Mouse (Mus musculus) stomach, embryonic 15.5 days (tissue): Measurements from ENCODE around the gene Zfp263. TPM values are rescaled to one million over a fixed set of nuclear protein-coding genes. Genes with fewer than 3 reads are reported as not detected.
A peak's percentile ranks its signal among the peaks of the same experiment; 100 is the strongest.

Experiments used
- ATAC-seq: fragments of 200-750 bp; cut with Nextera tagmentation; 2 replicates; pipeline ENCODE4 v1.8.0; 2017; ENCODE audit warnings: low read depth, moderate number of reproducible peaks, moderate TSS enrichment; ENCODE audit not compliant: insufficient read depth, low FRiP score
- H3K27ac ChIP-seq: fragments of 300-500 bp; sonication (generic); 2 replicates; pipeline ENCODE4 v1.5.1; 2015; ENCODE audit warnings: mild to moderate bottlenecking, inconsistent platforms
- H3K27me3 ChIP-seq: fragments of 300-500 bp; sonication (generic); replicated peaks from 2 replicates; pipeline ENCODE4 v1.6.1; 2015; ENCODE audit warnings: inconsistent platforms
- H3K36me3 ChIP-seq: fragments of 300-500 bp; sonication (generic); 2 replicates; pipeline ENCODE4 v1.6.1; 2015; ENCODE audit warnings: inconsistent platforms
- H3K4me1 ChIP-seq: fragments of 300-500 bp; sonication (generic); 2 replicates; pipeline ENCODE4 v1.6.1; 2015; ENCODE audit warnings: inconsistent platforms
- H3K4me2 ChIP-seq: fragments of 300-500 bp; sonication (generic); 2 replicates; pipeline ENCODE4 v1.6.1; 2015; ENCODE audit warnings: mild to moderate bottlenecking, inconsistent platforms
- H3K4me3 ChIP-seq: fragments of 300-500 bp; sonication (generic); replicated peaks from 2 replicates; pipeline ENCODE4 v1.5.1; 2015; ENCODE audit warnings: inconsistent platforms
- H3K9ac ChIP-seq: fragments of 300-500 bp; sonication (generic); 2 replicates; pipeline ENCODE4 v1.6.1; 2015; ENCODE audit warnings: inconsistent platforms
- H3K9me3 ChIP-seq: fragments of 300-500 bp; sonication (generic); 2 replicates; pipeline ENCODE4 v1.6.1; 2016; ENCODE audit warnings: inconsistent platforms
- WGBS: fragments of 180-500 bp; shearing (Covaris S2); methylation state at CpG from one replicate; pipeline ENCODE4 v1.1.7; 2015; 5-methylcytosine and 5-hydroxymethylcytosine counted together
- polyA plus RNA-seq: library from polyadenylated mRNA; unstranded; fragments of >200 nt; fragmentation: Nextera tagmentation; extraction: Ambion mirVana; gene quantifications from 2 replicates; pipeline ENCODE4 v1.2.1, GENCODE M21; 2015

Gene Zfp263
- 45.3 and 46.8 TPM in 2 replicates for polyA plus RNA-seq

DNA sequence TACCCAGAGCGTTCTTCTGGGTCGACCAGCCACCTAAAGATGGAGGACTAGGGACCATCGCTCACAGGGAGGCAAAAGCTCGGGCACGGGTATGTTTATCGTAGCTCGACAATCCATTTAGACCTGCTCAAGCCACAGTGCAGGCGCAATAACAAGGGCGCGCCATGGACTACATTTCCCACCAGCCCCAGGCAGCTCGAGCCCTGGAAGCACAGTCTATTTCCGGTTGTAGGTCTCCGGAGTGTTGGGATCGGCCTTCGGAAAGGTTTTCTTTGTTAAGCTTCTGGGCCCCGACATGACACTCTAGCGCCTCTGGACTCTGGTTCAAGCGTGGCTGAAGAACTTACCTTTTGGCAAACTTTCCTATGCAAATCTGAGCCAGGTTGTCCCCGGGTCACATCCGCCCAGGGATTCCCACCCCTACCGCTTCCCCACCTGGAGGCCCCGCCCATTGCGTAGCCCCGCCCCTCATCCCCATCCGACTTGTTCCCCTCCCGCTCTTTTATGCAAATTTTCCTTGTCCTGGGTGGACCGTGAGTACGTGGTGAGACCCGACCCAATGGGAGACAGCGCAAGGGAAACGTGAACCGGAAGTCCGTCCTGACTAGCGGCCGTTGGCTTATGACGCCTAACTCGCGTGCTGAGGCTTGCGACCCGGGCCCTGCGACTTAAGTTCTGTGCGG is at the start of gene Zfp263:
Gene Zfp263 (plus strand): TSS at position 591 of the 683 bp plus-strand sequence.
- peak within 1 kb of the TSS; percentile 95 for H3K4me3 ChIP-seq
- under 1% methylated on average over 42 of the region's 42 CpGs for WGBS

GRCm38 (mm10) chr16:3699281-3699680 is 44.6 kb upstream of the Zfp263 start:
- H3K4me2 ChIP-seq = no peak overlapping the region
- no peak overlapping the region for H3K9ac ChIP-seq
- WGBS = 75% methylated on average over 8 of the region's 8 CpGs
- no peak for ATAC-seq
- no peaks in the 10 kb centered on the region for H3K36me3 ChIP-seq
- no peak overlapping the region for H3K4me3 ChIP-seq
- no peaks in the 10 kb centered on the region for H3K4me1 ChIP-seq
- H3K27ac ChIP-seq = no peak overlapping the region
- H3K9me3 ChIP-seq = no peaks in the 10 kb centered on the region
- no peaks in the 10 kb centered on the region for H3K27me3 ChIP-seq

More for the DNA sequence above, at the start of gene Zfp263:
- Histone ChIP-seq H3K9ac (peak within 1 kb of the TSS; percentile 80), H3K4me1 (peaks cover 18% of the 10 kb centered on the region), H3K27ac (peak within 1 kb of the TSS; percentile 96), H3K27me3 (no peaks in the 10 kb centered on the region), H3K36me3 (peaks cover 22% of the 10 kb centered on the region), H3K9me3 (0 out of 2 replicates have a peak, but pooled peaks cover under 1% of the 10 kb centered on the region), H3K4me2 (peak within 1 kb of the TSS; percentile 76)
- peak; percentile 98 for ATAC-seq

DNA sequence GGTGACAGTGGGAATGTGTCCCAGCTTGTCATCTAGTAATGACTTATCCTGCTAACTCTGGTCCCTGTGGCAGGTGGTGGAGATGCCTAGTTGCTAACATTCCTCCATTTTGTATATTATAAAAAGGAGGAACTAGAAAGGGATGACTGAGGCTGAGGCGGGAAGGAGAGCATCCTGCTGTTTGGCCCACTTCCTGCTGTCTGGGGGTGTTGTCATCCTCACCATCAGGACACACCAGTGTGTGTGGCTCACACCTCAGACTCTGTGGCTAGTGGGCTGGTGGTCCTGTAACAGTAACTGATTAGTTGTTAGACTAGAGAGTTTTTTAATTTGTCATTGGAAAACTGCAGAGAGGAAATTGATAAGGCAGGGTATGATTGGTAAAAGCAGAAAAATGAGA is 43.0 kb upstream of the Zfp263 start:
- H3K4me2 ChIP-seq = no peak overlapping the region
- H3K36me3 ChIP-seq = no peaks in the 10 kb centered on the region
- WGBS = 62% methylated on average over 1 of the region's 1 CpGs
- H3K4me1 ChIP-seq = no peaks in the 10 kb centered on the region
- no peak for ATAC-seq
- no peak overlapping the region for H3K9ac ChIP-seq
- H3K27ac ChIP-seq = no peak overlapping the region
- no peaks in the 10 kb centered on the region for H3K9me3 ChIP-seq
- H3K4me3 ChIP-seq = no peak overlapping the region
- H3K27me3 ChIP-seq = no peaks in the 10 kb centered on the region

GRCm38 (mm10) chr16:3706680-3707079 is 37.2 kb upstream of the Zfp263 start:
- ATAC-seq = no peak
- H3K9me3 ChIP-seq = no peaks in the 10 kb centered on the region
- no peaks in the 10 kb centered on the region for H3K27me3 ChIP-seq
- H3K36me3 ChIP-seq = no peaks in the 10 kb centered on the region
- H3K4me2 ChIP-seq = no peak overlapping the region
- WGBS = 75% methylated on average over 6 of the region's 6 CpGs
- no peak overlapping the region for H3K9ac ChIP-seq
- H3K4me3 ChIP-seq = no peak overlapping the region
- H3K27ac ChIP-seq = no peak overlapping the region
- no peaks in the 10 kb centered on the region for H3K4me1 ChIP-seq

GRCm38 (mm10) chr16:3714731-3715130 is 29.2 kb upstream of the Zfp263 start:
- Histone ChIP-seq H3K4me2 (no peak overlapping the region), H3K27me3 (no peaks in the 10 kb centered on the region), H3K4me1 (no peaks in the 10 kb centered on the region), H3K36me3 (no peaks in the 10 kb centered on the region), H3K27ac (no peak overlapping the region), H3K9ac (no peak overlapping the region), H3K9me3 (no peaks in the 10 kb centered on the region), H3K4me3 (no peak overlapping the region)
- no peak for ATAC-seq
- 78% methylated on average over 2 of the region's 2 CpGs for WGBS

DNA sequence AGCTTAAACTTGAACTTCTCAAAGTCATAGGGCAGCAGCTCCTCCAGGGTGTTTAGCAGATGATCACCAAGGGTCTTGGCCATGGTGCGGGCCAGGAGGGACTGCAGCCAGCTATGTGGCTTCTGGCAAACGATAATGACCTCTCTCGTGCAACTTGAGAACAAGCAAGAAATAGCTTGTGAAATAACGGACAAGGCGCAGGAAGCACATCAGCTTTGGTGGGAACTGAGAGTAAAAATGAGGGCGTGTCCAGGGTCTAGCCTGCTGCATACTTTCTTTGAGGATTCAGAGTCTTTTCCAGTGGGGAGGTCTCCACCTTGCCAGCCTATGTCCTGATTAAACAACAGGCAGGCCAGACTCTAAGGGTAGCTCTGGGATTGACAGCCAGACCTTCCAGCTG is 25.9 kb upstream of the Zfp263 start, which contains the start of gene Mefv:
Gene Mefv (minus strand): TSS at position 118 of the 400 bp plus-strand sequence.
- no peak for ATAC-seq
- Histone ChIP-seq H3K9ac (no peak within 1 kb of the TSS), H3K36me3 (no peaks in the 10 kb centered on the region), H3K27ac (no peak within 1 kb of the TSS), H3K4me3 (no peak within 1 kb of the TSS), H3K27me3 (no peaks in the 10 kb centered on the region), H3K9me3 (no peaks in the 10 kb centered on the region), H3K4me2 (no peak within 1 kb of the TSS), H3K4me1 (no peaks in the 10 kb centered on the region)
- WGBS = 90% methylated on average over 6 of the region's 6 CpGs

DNA sequence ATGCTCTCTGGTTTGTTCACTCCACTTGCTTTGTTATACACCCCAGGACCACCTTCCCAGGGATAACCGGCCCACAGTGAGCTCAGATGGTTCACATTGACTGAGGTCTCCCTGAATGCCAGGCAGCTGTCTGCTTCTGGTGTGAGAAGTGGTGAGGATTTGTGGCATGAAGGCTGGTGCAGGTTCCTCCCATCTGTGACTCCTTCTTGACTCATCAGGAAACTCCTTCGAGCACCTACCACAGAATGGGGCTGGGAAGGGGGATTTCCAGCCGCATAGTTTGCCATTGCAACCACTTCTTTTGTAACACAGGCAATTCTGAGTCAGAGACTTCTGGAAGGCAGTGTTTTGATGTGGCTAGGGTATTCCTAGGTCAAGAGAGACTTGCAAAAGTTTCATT is 20.7 kb upstream of the Zfp263 start:
- no peak for ATAC-seq
- WGBS = 67% methylated on average over 3 of the region's 3 CpGs
- H3K4me3 ChIP-seq = no peak overlapping the region

GRCm38 (mm10) chr16:3727980-3728720 is 15.7 kb upstream of the Zfp263 start:
- no peaks in the 10 kb centered on the region for H3K27me3 ChIP-seq
- H3K36me3 ChIP-seq = no peaks in the 10 kb centered on the region
- no peak overlapping the region for H3K4me3 ChIP-seq
- no peaks in the 10 kb centered on the region for H3K4me1 ChIP-seq
- H3K9ac ChIP-seq = no peak overlapping the region
- H3K4me2 ChIP-seq = no peak overlapping the region
- ATAC-seq = no peak
- 80% methylated on average over 6 of the region's 6 CpGs for WGBS
- H3K9me3 ChIP-seq = no peaks in the 10 kb centered on the region
- no peak overlapping the region for H3K27ac ChIP-seq

More for the DNA sequence above, 20.7 kb upstream of the Zfp263 start:
- Histone ChIP-seq H3K4me1 (no peaks in the 10 kb centered on the region), H3K9me3 (no peaks in the 10 kb centered on the region), H3K9ac (no peak overlapping the region), H3K27me3 (no peaks in the 10 kb centered on the region), H3K36me3 (no peaks in the 10 kb centered on the region), H3K4me2 (no peak overlapping the region), H3K27ac (no peak overlapping the region)

- Histone ChIP-seq H3K9me3 (no peaks in the 10 kb centered on the region), H3K4me2 (no peak overlapping the region), H3K27ac (no peak overlapping the region), H3K9ac (no peak overlapping the region), H3K27me3 (no peaks in the 10 kb centered on the region), H3K4me3 (no peak overlapping the region), H3K36me3 (no peaks in the 10 kb centered on the region), H3K4me1 (no peaks in the 10 kb centered on the region)
- 80% methylated on average over 4 of the region's 4 CpGs for WGBS
- no peak for ATAC-seq
These were observed 11.3 kb upstream of the Zfp263 start for GRCm38 (mm10) chr16:3732612-3733011.

- H3K36me3 ChIP-seq = no peaks in the 10 kb centered on the region
- no peaks in the 10 kb centered on the region for H3K4me1 ChIP-seq
- no peak for ATAC-seq
- H3K4me2 ChIP-seq = no peak overlapping the region
- no peaks in the 10 kb centered on the region for H3K9me3 ChIP-seq
- no peak overlapping the region for H3K9ac ChIP-seq
- no peaks in the 10 kb centered on the region for H3K27me3 ChIP-seq
- H3K4me3 ChIP-seq = no peak overlapping the region
- 83% methylated on average over 1 of the region's 1 CpGs for WGBS
- no peak overlapping the region for H3K27ac ChIP-seq
These were observed 10.6 kb upstream of the Zfp263 start for GRCm38 (mm10) chr16:3733198-3733732.

DNA sequence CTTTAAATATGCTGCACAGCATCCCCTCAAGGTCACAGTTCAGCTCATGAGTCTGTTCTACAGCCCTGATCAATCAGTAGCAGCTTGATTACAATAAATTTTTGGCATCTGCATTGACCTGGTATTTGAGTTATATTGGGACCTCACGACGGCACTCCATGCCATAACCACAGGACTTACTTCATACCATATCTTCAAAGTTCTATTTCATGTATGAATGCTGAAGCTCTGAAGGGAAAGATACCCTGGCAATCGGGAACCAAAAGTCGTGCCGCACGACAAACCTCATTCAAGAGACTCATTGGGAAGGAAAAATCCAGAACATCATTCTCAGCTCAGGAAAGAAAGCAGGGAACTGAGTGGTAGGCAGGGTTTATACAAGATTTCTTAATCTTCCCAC is 1.4 kb upstream of the Zfp263 start:
- Histone ChIP-seq H3K4me2 (no peak overlapping the region; the same call in 1 of the 2 replicates), H3K4me1 (peaks cover 18% of the 10 kb centered on the region), H3K27ac (no peak overlapping the region), H3K4me3 (no peak overlapping the region), H3K36me3 (peaks cover 13% of the 10 kb centered on the region), H3K9me3 (no peaks in the 10 kb centered on the region), H3K9ac (no peak overlapping the region), H3K27me3 (no peaks in the 10 kb centered on the region)
- ATAC-seq = no peak
- WGBS = 94% methylated on average over 6 of the region's 6 CpGs

GRCm38 (mm10) chr16:3744186-3744700 is 350 bp downstream of the Zfp263 start:
- ATAC-seq = peak; percentile 54; the same call in 1 of the 2 replicates
- Histone ChIP-seq H3K9ac (peak overlapping the region; percentile 80), H3K27me3 (no peaks in the 10 kb centered on the region), H3K9me3 (0 out of 2 replicates have a peak, but pooled peaks cover 6% of the 10 kb centered on the region), H3K4me2 (peak overlapping the region; percentile 76), H3K4me3 (peak overlapping the region; percentile 95), H3K27ac (peak overlapping the region; percentile 88), H3K36me3 (peaks cover 28% of the 10 kb centered on the region), H3K4me1 (peaks cover 18% of the 10 kb centered on the region)
- WGBS = under 1% methylated on average over 32 of the region's 32 CpGs
